Mouse (Mus musculus) hindbrain, embryonic 16.5 days (tissue): ENCODE data around the gene Hist1h3c. TPM values are rescaled to one million over a fixed set of nuclear protein-coding genes. Genes with fewer than 3 reads are reported as not detected.

Source experiments
- microRNA-seq: library from miRNA; unstranded; fragments of <30 nt; microRNA quantifications from one replicate; pipeline ENCODE4, GENCODE M21; 2017
- polyA plus RNA-seq: library from polyadenylated mRNA; unstranded; fragments of >200 nt; fragmentation: Nextera tagmentation; extraction: Ambion mirVana; gene quantifications from 2 replicates; pipeline ENCODE4 v1.2.1, GENCODE M21; 2015

Hist1h3c gene
- polyA plus RNA-seq, 1 experiment from 2014 or later: 0.70 TPM

Small RNA genes lying within 50 kb of the gene (microRNA-seq; reads per million reads assigned to microRNA genes)
- not detected for gene Gm44314
- not detected for gene Gm44484

Other genes with a start within 250 kb of the Hist1h3c start
- 2.6 and 2.7 TPM in 2 replicates for gene Hist1h4h, start 214.6 kb downstream of the Hist1h3c start, polyA plus RNA-seq
- gene Hist1h2af, start 211.7 kb downstream of the Hist1h3c start, polyA plus RNA-seq: not detected in 2 replicates
- 0.66 TPM in 1 of 2 replicates, not detected in the other for gene Hist1h3g, start 210.2 kb downstream of the Hist1h3c start, polyA plus RNA-seq
- 0.16 and 0.29 TPM in 2 replicates for gene Hist1h2bh, start 202.2 kb downstream of the Hist1h3c start, polyA plus RNA-seq
- gene Hist1h3f, start 201.6 kb downstream of the Hist1h3c start, polyA plus RNA-seq: not detected in 2 replicates
- gene Hist1h4f, start 194.0 kb downstream of the Hist1h3c start, polyA plus RNA-seq: 0.59 TPM in 1 of 2 replicates, not detected in the other
- gene Hist1h1d, start 192.3 kb downstream of the Hist1h3c start, polyA plus RNA-seq: 0.07 and 0.10 TPM in 2 replicates
- 0.85 and 0.97 TPM in 2 replicates for gene Hist1h3e, start 183.2 kb downstream of the Hist1h3c start, polyA plus RNA-seq
- gene Hist1h2ae, start 174.4 kb downstream of the Hist1h3c start, polyA plus RNA-seq: 9.4 and 14.5 TPM in 2 replicates
- gene Hist1h2bg, start 174.2 kb downstream of the Hist1h3c start, polyA plus RNA-seq: 0.79 and 1.4 TPM in 2 replicates
- 0.44 and 0.67 TPM in 2 replicates for gene Hist1h2bf, start 171.4 kb downstream of the Hist1h3c start, polyA plus RNA-seq
- gene Hist1h2ad, start 171.2 kb downstream of the Hist1h3c start, polyA plus RNA-seq: 0.57 and 1.3 TPM in 2 replicates
- 0.85 and 1.3 TPM in 2 replicates for gene Hist1h3d, start 169.8 kb downstream of the Hist1h3c start, polyA plus RNA-seq
- 27.6 and 30.0 TPM in 2 replicates for gene Hist1h4d, start 164.0 kb downstream of the Hist1h3c start, polyA plus RNA-seq
- 1.0 and 1.1 TPM in 2 replicates for gene Hist1h2be, start 124.5 kb downstream of the Hist1h3c start, polyA plus RNA-seq
- gene Hist1h1e, start 123.0 kb downstream of the Hist1h3c start, polyA plus RNA-seq: 4.0 and 5.0 TPM in 2 replicates
- 0.26 and 0.30 TPM in 2 replicates for gene Hist1h2ac, start 61.7 kb downstream of the Hist1h3c start, polyA plus RNA-seq
- 20.4 and 24.8 TPM in 2 replicates for gene Hist1h2bc, start 61.4 kb downstream of the Hist1h3c start, polyA plus RNA-seq
- not detected in 2 replicates for gene Hist1h1t, start 49.8 kb downstream of the Hist1h3c start, polyA plus RNA-seq
- 2.0 and 2.5 TPM in 2 replicates for gene Hist1h4c, start 47.1 kb downstream of the Hist1h3c start, polyA plus RNA-seq
- 5.4 and 6.7 TPM in 2 replicates for gene Hfe, start 34.7 kb downstream of the Hist1h3c start, polyA plus RNA-seq
- 8.6 and 10.8 TPM in 2 replicates for gene Hist1h1c, start 6.8 kb downstream of the Hist1h3c start, polyA plus RNA-seq
- gene Hist1h2bb, start 1.1 kb upstream of the Hist1h3c start, polyA plus RNA-seq: 0.49 and 0.66 TPM in 2 replicates
- gene Hist1h2ab, start 5.5 kb upstream of the Hist1h3c start, polyA plus RNA-seq: 3.7 and 6.8 TPM in 2 replicates
- 1.7 and 2.7 TPM in 2 replicates for gene Hist1h3b, start 6.7 kb upstream of the Hist1h3c start, polyA plus RNA-seq
- 1.1 TPM in 1 of 2 replicates, not detected in the other for gene Hist1h4b, start 11.4 kb upstream of the Hist1h3c start, polyA plus RNA-seq
- not detected in 2 replicates for gene Hist1h4a, start 15.6 kb upstream of the Hist1h3c start, polyA plus RNA-seq
- gene Hist1h3a, start 16.8 kb upstream of the Hist1h3c start, polyA plus RNA-seq: 0.89 and 1.2 TPM in 2 replicates
- 0.44 TPM in 1 of 2 replicates, not detected in the other for gene Hist1h1a, start 18.1 kb upstream of the Hist1h3c start, polyA plus RNA-seq
- gene Trim38, start 24.3 kb upstream of the Hist1h3c start, polyA plus RNA-seq: 0.07 TPM in 1 of 2 replicates, not detected in the other
- gene Slc17a2, start 61.4 kb upstream of the Hist1h3c start, polyA plus RNA-seq: not detected in 2 replicates
- gene Slc17a3, start 93.8 kb upstream of the Hist1h3c start, polyA plus RNA-seq: not detected in 2 replicates
- not detected in 2 replicates for gene Slc17a1, start 122.1 kb upstream of the Hist1h3c start, polyA plus RNA-seq
- gene Slc17a4, start 169.4 kb upstream of the Hist1h3c start, polyA plus RNA-seq: not detected in 2 replicates
- not detected in 2 replicates for gene Hist1h2ba, start 188.6 kb upstream of the Hist1h3c start, polyA plus RNA-seq
- not detected in 2 replicates for gene Hist1h2aa, start 188.9 kb upstream of the Hist1h3c start, polyA plus RNA-seq
- 0.68 and 1.7 TPM in 2 replicates for gene Scgn, start 245.6 kb upstream of the Hist1h3c start, polyA plus RNA-seq